Mouse (Mus musculus): ENCODE measurements at regions not wholly inside any gene's neighbourhood (a gene's known extent, or its start where the extent isn't known, plus 50 kb on each side); places are given as distances from the start of the nearest gene placed in this dataset.

GRCm38 (mm10) chr6:51071243-51071642 is 361.2 kb upstream of the Nfe2l3 start:
- Histone ChIP-seq H3K4me3 (no peak overlapping the region), H3K4me1 (replicated peaks) (peaks cover 2% of the 10 kb centered on the region; the same call in 1 of the 2 replicates), H3K9me3 (replicated peaks) (no peaks in the 10 kb centered on the region), H3K27ac (no peak overlapping the region), H3K9ac (no peak overlapping the region), H3K27me3 (no peaks in the 10 kb centered on the region), H3K36me3 (no peaks in the 10 kb centered on the region), H3K4me2 (no peak overlapping the region)
- 65% methylated on average over 9 of the region's 9 CpGs for WGBS
- no peak for ATAC-seq (replicated peaks; ENCODE audit: insufficient number of reproducible peaks, insufficient read depth, low FRiP score, low read depth)

GRCm38 (mm10) chr6:51075026-51075425 is 357.4 kb upstream of the Nfe2l3 start:
- Histone ChIP-seq H3K4me3 (no peak overlapping the region), H3K9ac (no peak overlapping the region), H3K9me3 (replicated peaks) (no peaks in the 10 kb centered on the region), H3K4me2 (no peak overlapping the region), H3K4me1 (replicated peaks) (peaks cover 18% of the 10 kb centered on the region), H3K36me3 (no peaks in the 10 kb centered on the region), H3K27me3 (no peaks in the 10 kb centered on the region), H3K27ac (no peak overlapping the region)
- WGBS = 68% methylated on average over 8 of the region's 8 CpGs
- ATAC-seq (replicated peaks; ENCODE audit: insufficient number of reproducible peaks, insufficient read depth, low FRiP score, low read depth) = no peak

- no peaks in the 10 kb centered on the region for H3K9me3 ChIP-seq (replicated peaks)
- H3K4me3 ChIP-seq = no peak overlapping the region
- H3K9ac ChIP-seq = no peak overlapping the region
- H3K4me2 ChIP-seq = no peak overlapping the region
- WGBS = 69% methylated on average over 21 of the region's 21 CpGs
- H3K4me1 ChIP-seq (replicated peaks) = peaks cover 16% of the 10 kb centered on the region
- H3K27ac ChIP-seq = peak overlapping the region; percentile 19
- no peaks in the 10 kb centered on the region for H3K36me3 ChIP-seq
- H3K27me3 ChIP-seq = no peaks in the 10 kb centered on the region
- ATAC-seq (replicated peaks; ENCODE audit: insufficient number of reproducible peaks, insufficient read depth, low FRiP score, low read depth) = no peak
These were observed 355.4 kb upstream of the Nfe2l3 start for GRCm38 (mm10) chr6:51076861-51077768.

- no peak for ATAC-seq (replicated peaks; ENCODE audit: insufficient number of reproducible peaks, insufficient read depth, low FRiP score, low read depth)
- peak overlapping the region; percentile 15; the same call in 1 of the 2 replicates for H3K4me2 ChIP-seq
- WGBS = 48% methylated on average over 6 of the region's 6 CpGs
These were observed 354.7 kb upstream of the Nfe2l3 start for GRCm38 (mm10) chr6:51077769-51078096.

GRCm38 (mm10) chr6:51078353-51078966 is 354.0 kb upstream of the Nfe2l3 start:
- Histone ChIP-seq H3K4me2 (0 out of 2 replicates have a peak overlapping the region, but pooled peaks have one; percentile 15), H3K4me3 (no peak overlapping the region), H3K9ac (no peak overlapping the region), H3K27ac (peak overlapping the region; percentile 19; the same call in 1 of the 2 replicates), H3K36me3 (no peaks in the 10 kb centered on the region), H3K4me1 (replicated peaks) (peaks cover 18% of the 10 kb centered on the region), H3K9me3 (replicated peaks) (no peaks in the 10 kb centered on the region), H3K27me3 (no peaks in the 10 kb centered on the region)
- 66% methylated on average over 11 of the region's 11 CpGs for WGBS
- ATAC-seq (replicated peaks; ENCODE audit: insufficient number of reproducible peaks, insufficient read depth, low FRiP score, low read depth) = no peak

More at GRCm38 (mm10) chr6:51077769-51078096, 354.7 kb upstream of the Nfe2l3 start:
- Histone ChIP-seq H3K9me3 (replicated peaks) (no peaks in the 10 kb centered on the region), H3K4me3 (no peak overlapping the region), H3K27ac (peak overlapping the region; percentile 19; the same call in 1 of the 2 replicates), H3K4me1 (replicated peaks) (peaks cover 16% of the 10 kb centered on the region), H3K36me3 (no peaks in the 10 kb centered on the region), H3K9ac (no peak overlapping the region), H3K27me3 (no peaks in the 10 kb centered on the region)

GRCm38 (mm10) chr6:51078967-51079355 is 353.5 kb upstream of the Nfe2l3 start:
- WGBS = 88% methylated on average over 5 of the region's 5 CpGs

GRCm38 (mm10) chr6:51081056-51081455 is 351.4 kb upstream of the Nfe2l3 start:
- H3K4me3 ChIP-seq = no peak overlapping the region
- peaks cover 18% of the 10 kb centered on the region for H3K4me1 ChIP-seq (replicated peaks)
- H3K9me3 ChIP-seq (replicated peaks) = no peaks in the 10 kb centered on the region
- H3K27me3 ChIP-seq = no peaks in the 10 kb centered on the region
- H3K4me2 ChIP-seq = no peak overlapping the region
- no peak overlapping the region for H3K9ac ChIP-seq
- H3K27ac ChIP-seq = peak overlapping the region; percentile 52
- no peak for ATAC-seq (replicated peaks; ENCODE audit: insufficient number of reproducible peaks, insufficient read depth, low FRiP score, low read depth)
- H3K36me3 ChIP-seq = no peaks in the 10 kb centered on the region
- 53% methylated on average over 5 of the region's 5 CpGs for WGBS

More at GRCm38 (mm10) chr6:51078967-51079355, 353.5 kb upstream of the Nfe2l3 start:
- H3K9me3 ChIP-seq (replicated peaks) = no peaks in the 10 kb centered on the region
- no peaks in the 10 kb centered on the region for H3K36me3 ChIP-seq
- no peak overlapping the region for H3K4me3 ChIP-seq
- H3K27me3 ChIP-seq = no peaks in the 10 kb centered on the region
- no peak overlapping the region for H3K27ac ChIP-seq
- no peak for ATAC-seq (replicated peaks; ENCODE audit: insufficient number of reproducible peaks, insufficient read depth, low FRiP score, low read depth)
- peaks cover 18% of the 10 kb centered on the region for H3K4me1 ChIP-seq (replicated peaks)
- no peak overlapping the region for H3K9ac ChIP-seq
- no peak overlapping the region for H3K4me2 ChIP-seq

GRCm38 (mm10) chr6:51084656-51085055 is 347.8 kb upstream of the Nfe2l3 start:
- no peak for ATAC-seq (replicated peaks; ENCODE audit: insufficient number of reproducible peaks, insufficient read depth, low FRiP score, low read depth)
- WGBS = 72% methylated on average over 9 of the region's 9 CpGs

GRCm38 (mm10) chr6:51085547-51085946 is 346.9 kb upstream of the Nfe2l3 start:
- no peak overlapping the region for H3K27ac ChIP-seq
- ATAC-seq (replicated peaks; ENCODE audit: insufficient number of reproducible peaks, insufficient read depth, low FRiP score, low read depth) = no peak
- H3K9me3 ChIP-seq (replicated peaks) = no peaks in the 10 kb centered on the region
- no peaks in the 10 kb centered on the region for H3K27me3 ChIP-seq
- no peaks in the 10 kb centered on the region for H3K36me3 ChIP-seq
- WGBS = 45% methylated on average over 2 of the region's 2 CpGs
- no peak overlapping the region for H3K4me3 ChIP-seq
- no peak overlapping the region for H3K9ac ChIP-seq
- peaks cover 3% of the 10 kb centered on the region; the same call in 1 of the 2 replicates for H3K4me1 ChIP-seq (replicated peaks)
- no peak overlapping the region for H3K4me2 ChIP-seq

More at GRCm38 (mm10) chr6:51084656-51085055, 347.8 kb upstream of the Nfe2l3 start:
- Histone ChIP-seq H3K4me1 (replicated peaks) (peaks cover 3% of the 10 kb centered on the region; the same call in 1 of the 2 replicates), H3K4me2 (no peak overlapping the region), H3K36me3 (no peaks in the 10 kb centered on the region), H3K9ac (no peak overlapping the region), H3K9me3 (replicated peaks) (no peaks in the 10 kb centered on the region), H3K27me3 (no peaks in the 10 kb centered on the region), H3K4me3 (no peak overlapping the region), H3K27ac (no peak overlapping the region)

GRCm38 (mm10) chr6:51086347-51086746 is 346.1 kb upstream of the Nfe2l3 start:
- H3K27me3 ChIP-seq = no peaks in the 10 kb centered on the region
- 79% methylated on average over 4 of the region's 4 CpGs for WGBS
- no peak overlapping the region for H3K9ac ChIP-seq
- no peak overlapping the region for H3K4me3 ChIP-seq
- H3K36me3 ChIP-seq = no peaks in the 10 kb centered on the region
- no peak overlapping the region for H3K4me2 ChIP-seq
- ATAC-seq (replicated peaks; ENCODE audit: insufficient number of reproducible peaks, insufficient read depth, low FRiP score, low read depth) = no peak
- H3K27ac ChIP-seq = no peak overlapping the region
- peaks cover 3% of the 10 kb centered on the region; the same call in 1 of the 2 replicates for H3K4me1 ChIP-seq (replicated peaks)
- H3K9me3 ChIP-seq (replicated peaks) = no peaks in the 10 kb centered on the region

GRCm38 (mm10) chr6:51087806-51088205 is 344.7 kb upstream of the Nfe2l3 start:
- Histone ChIP-seq H3K9me3 (replicated peaks) (no peaks in the 10 kb centered on the region), H3K4me1 (replicated peaks) (0 out of 2 replicates have a peak, but pooled peaks cover 3% of the 10 kb centered on the region), H3K4me2 (no peak overlapping the region), H3K4me3 (no peak overlapping the region), H3K36me3 (no peaks in the 10 kb centered on the region), H3K9ac (no peak overlapping the region), H3K27me3 (no peaks in the 10 kb centered on the region), H3K27ac (no peak overlapping the region)
- 41% methylated on average over 2 of the region's 2 CpGs for WGBS
- no peak for ATAC-seq (replicated peaks; ENCODE audit: insufficient number of reproducible peaks, insufficient read depth, low FRiP score, low read depth)

Measured in heart, embryonic 15.5 days (tissue).